Mouse (Mus musculus) cerebellum, adult 2 months (tissue): ENCODE data around the gene G3bp1.

Experiments used
- CTCF ChIP-seq: fragments of 200-500 bp; IDR thresholded peaks from 2 replicates; pipeline ENCODE4 v1.5.1; 2011; ENCODE audit warnings: low read depth, mild to moderate bottlenecking, control low read depth, low read length, moderate library complexity, borderline replicate concordance; ENCODE audit not compliant: insufficient read depth
- POLR2A ChIP-seq: fragments of 200-500 bp; IDR thresholded peaks from 2 replicates; pipeline ENCODE4 v1.6.1; 2011; ENCODE audit warnings: low read length, control low read depth, borderline replicate concordance; ENCODE audit not compliant: insufficient read depth

DNA sequence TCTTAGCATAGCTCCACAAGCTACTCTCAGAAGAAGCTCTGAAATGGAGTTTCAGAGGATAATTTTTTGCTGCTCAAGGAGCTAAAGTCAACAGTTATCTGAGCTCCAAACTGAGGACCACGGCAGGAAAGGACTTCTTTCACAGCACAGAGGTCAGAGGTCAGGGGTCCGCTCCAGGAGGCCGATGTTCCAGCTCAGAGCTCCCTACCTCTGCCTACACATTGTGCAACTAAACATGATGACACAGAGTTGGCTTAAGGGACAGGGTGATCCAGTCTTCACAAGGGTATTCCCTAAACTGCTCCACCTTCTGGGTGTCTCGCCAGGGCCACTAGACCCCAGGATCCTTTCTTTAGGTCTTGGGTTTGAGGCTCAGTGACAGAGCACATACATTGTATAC lies 11.0 kb upstream of the G3bp1 start:
- no peak for TF ChIP-seq CTCF
- no peak for TF ChIP-seq POLR2A
